Mouse (Mus musculus) forebrain, embryonic 14.5 days (tissue): ENCODE measurements around the gene Olfr1393. TPM values are rescaled to one million over a fixed set of nuclear protein-coding genes. Genes with fewer than 3 reads are reported as not detected.
"Not testable (repeated sequence)": the region's sequence is repeated elsewhere in the genome, so short reads cannot be mapped to it uniquely, and the experiment has no call there.

Source experiments
- ATAC-seq: fragments of 200-750 bp; cut with Nextera tagmentation; 2 replicates; pipeline ENCODE4 v1.8.0; 2017; ENCODE audit warnings: mild to moderate bottlenecking, moderate library complexity
- DNase-seq: peaks from one replicate; pipeline ENCODE4 v3.0.0-alpha.2; 2015; ENCODE audit warnings: low spot score
- H3K27ac ChIP-seq: fragments of 300-500 bp; sonication (generic); 2 replicates; pipeline ENCODE4 v1.5.1; 2014; ENCODE audit warnings: low read depth, mild to moderate bottlenecking, control low read depth, low read length, moderate library complexity
- H3K27me3 ChIP-seq: fragments of 300-500 bp; sonication (generic); replicated peaks from 2 replicates; pipeline ENCODE4 v1.6.1; 2014; ENCODE audit warnings: low read length, control low read depth, mixed read lengths; ENCODE audit not compliant: control insufficient read depth, insufficient read depth
- H3K36me3 ChIP-seq: fragments of 300-500 bp; sonication (generic); 2 replicates; pipeline ENCODE4 v1.6.1; 2014; ENCODE audit warnings: low read length, control low read depth; ENCODE audit not compliant: control insufficient read depth, insufficient read depth
- H3K4me1 ChIP-seq: fragments of 300-500 bp; sonication (generic); 2 replicates; pipeline ENCODE4 v1.6.1; 2014; ENCODE audit warnings: antibody characterized with exemption, low read length, control low read depth; ENCODE audit not compliant: control insufficient read depth, insufficient read depth
- H3K4me2 ChIP-seq: fragments of 300-500 bp; sonication (generic); 2 replicates; pipeline ENCODE4 v1.6.1; 2014; ENCODE audit warnings: mild to moderate bottlenecking, control low read depth, low read length
- H3K4me3 ChIP-seq: fragments of 300-500 bp; sonication (generic); 2 replicates; pipeline ENCODE4 v1.5.1; 2014; ENCODE audit warnings: low read depth, low read length, control low read depth
- H3K9ac ChIP-seq: fragments of 300-500 bp; sonication (generic); 2 replicates; pipeline ENCODE4 v1.6.1; 2014; ENCODE audit warnings: mild to moderate bottlenecking, low read length, control low read depth, moderate library complexity
- H3K9me3 ChIP-seq: fragments of 300-500 bp; sonication (generic); replicated peaks from 2 replicates; pipeline ENCODE4 v1.6.1; 2016; ENCODE audit warnings: low read length, control low read depth, mixed read lengths; ENCODE audit not compliant: control insufficient read depth
- WGBS: fragments of 180-500 bp; shearing (Covaris S2); extraction: QIAGEN DNeasy Blood & Tissue Kit; methylation state at CpG from one replicate; pipeline ENCODE4 v1.1.7; 2014; 5-methylcytosine and 5-hydroxymethylcytosine counted together
- polyA plus RNA-seq: library from polyadenylated mRNA; unstranded; fragments of >200 nt; fragmentation: Nextera tagmentation; extraction: Ambion mirVana; gene quantifications from 2 replicates; pipeline ENCODE4 v1.2.1, GENCODE M21; 2014

Gene Olfr1393
- polyA plus RNA-seq, 1 experiment from 2014 or later = not detected

- Histone ChIP-seq H3K36me3 (no peaks in the 10 kb centered on the region), H3K4me1 (no peaks in the 10 kb centered on the region), H3K4me2 (no peak overlapping the region), H3K27ac (no peak overlapping the region), H3K4me3 (no peak overlapping the region), H3K9me3 (no peaks in the 10 kb centered on the region), H3K9ac (no peak overlapping the region), H3K27me3 (no peaks in the 10 kb centered on the region)
- WGBS = 96% methylated on average over 9 of the region's 9 CpGs
- ATAC-seq (no peak), DNase-seq (no peak)
These were observed 8.3 kb upstream of the Olfr1393 start for GRCm38 (mm10) chr11:49269761-49270160.

GRCm38 (mm10) chr11:49270368-49270767 lies 7.7 kb upstream of the Olfr1393 start:
- WGBS = 91% methylated on average over 4 of the region's 4 CpGs
- Histone ChIP-seq H3K4me3 (no peak overlapping the region), H3K9me3 (no peaks in the 10 kb centered on the region), H3K9ac (no peak overlapping the region), H3K4me2 (no peak overlapping the region), H3K4me1 (no peaks in the 10 kb centered on the region), H3K27me3 (no peaks in the 10 kb centered on the region), H3K36me3 (no peaks in the 10 kb centered on the region), H3K27ac (no peak overlapping the region)
- DNase-seq (no peak), ATAC-seq (no peak)

- no peaks in the 10 kb centered on the region for H3K4me1 ChIP-seq
- no peak overlapping the region for H3K4me3 ChIP-seq
- H3K27ac ChIP-seq = no peak overlapping the region
- no peak overlapping the region for H3K9ac ChIP-seq
- no peak overlapping the region for H3K4me2 ChIP-seq
- ATAC-seq = peak; percentile 37
- H3K27me3 ChIP-seq = no peaks in the 10 kb centered on the region
- H3K9me3 ChIP-seq = no peaks in the 10 kb centered on the region
- H3K36me3 ChIP-seq = no peaks in the 10 kb centered on the region
- 26% methylated on average over 7 of the region's 7 CpGs for WGBS
- peak; percentile 78 for DNase-seq
These were observed 6.8 kb upstream of the Olfr1393 start for GRCm38 (mm10) chr11:49271334-49271733.

- H3K4me1 ChIP-seq = no peaks in the 10 kb centered on the region
- ATAC-seq = no peak
- H3K27ac ChIP-seq = no peak overlapping the region
- WGBS = 80% methylated on average over 11 of the region's 11 CpGs
- no peak overlapping the region for H3K9ac ChIP-seq
- H3K4me2 ChIP-seq = no peak overlapping the region
- DNase-seq = no peak
- no peaks in the 10 kb centered on the region for H3K9me3 ChIP-seq
- H3K4me3 ChIP-seq = no peak overlapping the region
- no peaks in the 10 kb centered on the region for H3K36me3 ChIP-seq
- no peaks in the 10 kb centered on the region for H3K27me3 ChIP-seq
These were observed 4.1 kb upstream of the Olfr1393 start for GRCm38 (mm10) chr11:49273834-49274519.

GRCm38 (mm10) chr11:49284982-49285381 lies 6.9 kb downstream of the Olfr1393 start, which contains the start of gene Olfr1392:
TSS of gene Olfr1392 (plus strand) at chr11:49285282.
- H3K4me2 ChIP-seq, H3K36me3 ChIP-seq, ATAC-seq, DNase-seq, H3K4me1 ChIP-seq, H3K4me3 ChIP-seq, H3K27me3 ChIP-seq, H3K27ac ChIP-seq, H3K9me3 ChIP-seq, H3K9ac ChIP-seq: not testable (repeated sequence)
- WGBS = 50% methylated on average over 1 of the region's 1 CpGs

GRCm38 (mm10) chr11:49287251-49287650 lies 9.1 kb downstream of the Olfr1393 start:
- no peak overlapping the region for H3K4me2 ChIP-seq
- no peak for ATAC-seq
- no peak for DNase-seq
- no peaks in the 10 kb centered on the region for H3K9me3 ChIP-seq
- 89% methylated on average over 2 of the region's 2 CpGs for WGBS
- no peaks in the 10 kb centered on the region for H3K27me3 ChIP-seq
- H3K4me3 ChIP-seq = no peak overlapping the region
- H3K27ac ChIP-seq = no peak overlapping the region
- H3K36me3 ChIP-seq = no peaks in the 10 kb centered on the region
- no peaks in the 10 kb centered on the region for H3K4me1 ChIP-seq
- H3K9ac ChIP-seq = no peak overlapping the region

- WGBS = 30% methylated on average over 3 of the region's 3 CpGs
- Histone ChIP-seq H3K4me1 (no peaks in the 10 kb centered on the region), H3K4me3 (no peak overlapping the region), H3K9ac (no peak overlapping the region), H3K9me3 (no peaks in the 10 kb centered on the region), H3K4me2 (no peak overlapping the region), H3K27me3 (no peaks in the 10 kb centered on the region), H3K27ac (no peak overlapping the region), H3K36me3 (no peaks in the 10 kb centered on the region)
- DNase-seq (peak; percentile 27), ATAC-seq (peak; percentile 44; the same call in 1 of the 2 replicates)
These were observed 14.7 kb downstream of the Olfr1393 start for GRCm38 (mm10) chr11:49292777-49293176.

GRCm38 (mm10) chr11:49304441-49304840 lies 26.3 kb downstream of the Olfr1393 start, which contains the start of gene Olfr10:
TSS of gene Olfr10 (plus strand) at chr11:49304741.
- no peak within 1 kb of the TSS for H3K4me2 ChIP-seq
- no peak within 1 kb of the TSS for H3K27ac ChIP-seq
- H3K4me1 ChIP-seq = no peaks in the 10 kb centered on the region
- DNase-seq (no peak), ATAC-seq (no peak)
- H3K9ac ChIP-seq = no peak within 1 kb of the TSS
- no peak within 1 kb of the TSS for H3K4me3 ChIP-seq
- no peaks in the 10 kb centered on the region for H3K36me3 ChIP-seq
- H3K27me3 ChIP-seq = no peaks in the 10 kb centered on the region
- no peaks in the 10 kb centered on the region for H3K9me3 ChIP-seq

- H3K4me1 ChIP-seq, H3K27me3 ChIP-seq, H3K9ac ChIP-seq, ATAC-seq, H3K27ac ChIP-seq, DNase-seq, H3K9me3 ChIP-seq, H3K4me2 ChIP-seq, H3K4me3 ChIP-seq, H3K36me3 ChIP-seq: not testable (repeated sequence)
- WGBS = 87% methylated on average over 5 of the region's 5 CpGs
These were observed 30.4 kb downstream of the Olfr1393 start for GRCm38 (mm10) chr11:49308547-49308946.
